Mouse (Mus musculus) lung, embryonic 16.5 days (tissue): ENCODE results near the gene Ibtk. TPM values are rescaled to one million over a fixed set of nuclear protein-coding genes. Genes with fewer than 3 reads are reported as not detected.
"Not testable (repeated sequence)": the region's sequence is repeated elsewhere in the genome, so short reads cannot be mapped to it uniquely, and the experiment has no call there.

Experiments
- ATAC-seq: fragments of 200-750 bp; cut with Nextera tagmentation; 2 replicates; pipeline ENCODE4 v1.8.0; 2017; ENCODE audit warnings: low read depth, mild to moderate bottlenecking, moderate library complexity
- H3K27ac ChIP-seq: fragments of 300-500 bp; sonication (generic); 2 replicates; pipeline ENCODE4 v1.5.1; 2014; ENCODE audit warnings: mild to moderate bottlenecking, control low read depth, low read length
- H3K27me3 ChIP-seq: fragments of 300-500 bp; sonication (generic); 2 replicates; pipeline ENCODE4 v1.6.1; 2014; ENCODE audit warnings: low read depth, low read length, mixed read lengths; ENCODE audit not compliant: control insufficient read depth, insufficient read depth
- H3K36me3 ChIP-seq: fragments of 300-500 bp; sonication (generic); 2 replicates; pipeline ENCODE4 v1.6.1; 2014; ENCODE audit warnings: low read length; ENCODE audit not compliant: control insufficient read depth, insufficient read depth
- H3K4me1 ChIP-seq: fragments of 300-500 bp; sonication (generic); replicated peaks from 2 replicates; pipeline ENCODE4 v1.6.1; 2014; ENCODE audit warnings: low read length, mixed read lengths; ENCODE audit not compliant: control insufficient read depth, insufficient read depth
- H3K4me2 ChIP-seq: fragments of 300-500 bp; sonication (generic); 2 replicates; pipeline ENCODE4 v1.6.1; 2014; ENCODE audit warnings: low read depth, low read length, control low read depth
- H3K4me3 ChIP-seq: fragments of 300-500 bp; sonication (generic); 2 replicates; pipeline ENCODE4 v1.5.1; 2014; ENCODE audit warnings: mild to moderate bottlenecking, low read length, control low read depth
- H3K9ac ChIP-seq: fragments of 300-500 bp; sonication (generic); 2 replicates; pipeline ENCODE4 v1.6.1; 2014; ENCODE audit warnings: low read length, control low read depth
- H3K9me3 ChIP-seq: fragments of 300-500 bp; sonication (generic); 2 replicates; pipeline ENCODE4 v1.6.1; 2016; ENCODE audit warnings: low read length; ENCODE audit not compliant: control insufficient read depth
- WGBS: fragments of 180-500 bp; shearing (Covaris S2); extraction: QIAGEN DNeasy Blood & Tissue Kit; methylation state at CpG from one replicate; pipeline ENCODE4 v1.1.7; 2014; 5-methylcytosine and 5-hydroxymethylcytosine counted together
- polyA plus RNA-seq: library from polyadenylated mRNA; unstranded; fragments of >200 nt; fragmentation: Nextera tagmentation; extraction: Ambion mirVana; gene quantifications from 2 replicates; pipeline ENCODE4 v1.2.1, GENCODE M21; 2015

Ibtk gene
- 26.9 and 28.9 TPM in 2 replicates for polyA plus RNA-seq

DNA sequence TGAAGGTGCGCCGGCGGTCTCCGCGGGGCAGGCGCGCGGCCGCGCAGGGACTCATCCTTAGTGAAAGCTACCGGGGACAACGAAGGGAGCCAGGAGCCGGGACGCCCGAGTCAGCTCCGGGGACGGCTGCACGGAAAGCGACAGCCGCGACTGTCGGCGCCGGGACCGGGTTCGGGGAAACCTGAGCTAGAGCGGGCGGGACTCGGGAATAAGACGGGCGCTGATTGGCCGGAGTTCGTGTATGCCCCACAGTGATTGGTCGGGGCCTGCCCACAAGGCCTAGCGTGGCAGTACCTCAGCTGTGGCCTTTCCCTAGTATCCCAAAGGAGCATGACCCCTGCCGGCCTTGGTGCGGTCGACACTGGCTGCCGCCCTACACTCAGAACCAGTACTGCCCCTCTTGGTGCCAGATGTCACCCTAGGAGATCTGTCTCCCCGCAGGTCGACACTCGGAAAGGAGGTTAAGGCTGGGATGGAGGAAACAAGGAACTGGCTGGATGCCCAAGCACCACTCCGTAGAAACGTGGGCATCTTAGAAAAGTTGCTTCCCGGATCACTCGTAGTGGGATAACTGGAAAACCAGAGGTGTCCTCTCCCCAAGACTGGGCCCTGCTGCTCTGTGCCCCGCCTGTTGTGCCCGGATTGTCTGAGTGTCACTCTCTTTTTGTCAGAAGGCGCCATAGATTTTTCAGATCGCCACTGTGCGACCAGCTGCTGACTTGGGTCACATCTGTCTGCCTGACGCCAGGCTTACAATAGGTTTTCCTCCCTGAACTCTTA lies at the start of gene Ibtk:
Gene Ibtk, minus strand, starts transcription at position 193 of the 780 bp plus-strand sequence.
- Histone ChIP-seq H3K9me3 (no peaks in the 10 kb centered on the region), H3K27ac (peak within 1 kb of the TSS; percentile 99), H3K27me3 (no peaks in the 10 kb centered on the region), H3K9ac (peak within 1 kb of the TSS; percentile 99), H3K4me3 (peak within 1 kb of the TSS; percentile 94), H3K4me1 (peaks cover 15% of the 10 kb centered on the region), H3K4me2 (peak within 1 kb of the TSS; percentile 69), H3K36me3 (no peaks in the 10 kb centered on the region)
- WGBS = under 1% methylated on average over 47 of the region's 52 CpGs
- ATAC-seq = peak; percentile 99

DNA sequence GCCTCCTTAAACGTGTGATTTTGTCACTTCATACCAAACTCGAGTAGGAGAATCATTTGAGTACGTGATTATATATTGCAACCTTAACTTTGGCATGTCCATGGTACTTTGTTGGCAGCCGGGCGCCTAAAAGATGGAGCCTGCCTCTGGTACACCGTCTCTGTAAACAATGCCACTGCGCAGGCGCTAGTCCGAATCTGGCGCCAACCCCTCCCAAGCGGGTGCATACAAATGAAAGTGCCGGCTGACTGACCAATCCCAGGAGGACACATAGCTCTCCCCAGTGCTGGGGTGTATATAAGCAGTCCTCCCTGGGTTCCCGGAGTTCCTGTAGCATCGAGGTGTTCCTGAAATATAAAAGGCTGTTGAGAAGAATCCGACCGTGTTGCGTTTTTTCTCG lies 42.4 kb upstream of the Ibtk start:
- H3K4me1 ChIP-seq, H3K4me3 ChIP-seq, H3K4me2 ChIP-seq, H3K27me3 ChIP-seq, H3K27ac ChIP-seq, H3K9me3 ChIP-seq, H3K9ac ChIP-seq, H3K36me3 ChIP-seq, ATAC-seq: not testable (repeated sequence)
- WGBS = 91% methylated on average over 18 of the region's 18 CpGs

DNA sequence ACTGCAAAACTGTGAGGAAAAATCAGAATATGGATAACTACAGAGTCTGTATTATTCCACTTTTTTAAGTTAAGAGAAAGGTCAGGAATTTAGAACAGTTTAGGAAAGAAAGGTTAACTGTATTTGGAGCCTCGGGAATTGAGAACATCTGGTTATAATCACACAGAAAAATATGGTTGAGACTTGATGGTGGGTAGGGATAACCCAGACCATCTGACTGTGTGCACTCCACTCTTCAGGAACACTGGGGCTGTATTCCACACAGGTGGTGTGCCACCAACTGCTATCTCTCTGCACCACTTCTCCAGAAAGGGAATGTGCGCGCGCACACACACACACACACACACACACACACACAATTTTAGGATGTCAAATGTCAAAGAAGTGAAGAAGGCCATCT lies 31.1 kb upstream of the Ibtk start:
- ATAC-seq = no peak
- WGBS = 81% methylated on average over 4 of the region's 4 CpGs
- no peaks in the 10 kb centered on the region for H3K9me3 ChIP-seq
- H3K27ac ChIP-seq = no peak overlapping the region
- no peaks in the 10 kb centered on the region for H3K36me3 ChIP-seq
- H3K27me3 ChIP-seq = no peaks in the 10 kb centered on the region
- H3K4me3 ChIP-seq = no peak overlapping the region
- no peak overlapping the region for H3K9ac ChIP-seq
- no peak overlapping the region for H3K4me2 ChIP-seq
- H3K4me1 ChIP-seq = no peaks in the 10 kb centered on the region

DNA sequence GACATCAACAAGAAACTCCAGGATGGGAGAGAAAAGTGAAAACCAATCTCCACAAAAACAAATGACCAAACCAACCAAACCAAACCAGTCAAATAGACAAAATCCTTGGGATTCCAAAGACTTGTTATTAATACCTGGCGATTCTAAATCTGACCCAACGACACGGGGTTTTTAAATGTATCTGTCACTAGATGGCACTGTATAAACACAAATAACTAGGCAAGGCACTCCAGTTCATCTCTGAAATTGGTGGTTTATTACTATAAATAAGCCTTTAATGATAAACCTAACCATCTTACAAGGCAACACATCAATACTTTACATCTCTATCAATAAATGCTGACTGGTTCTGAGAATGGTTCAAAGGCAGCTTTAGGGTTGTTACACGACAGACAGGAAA lies 30.3 kb upstream of the Ibtk start:
- H3K9me3 ChIP-seq = no peaks in the 10 kb centered on the region
- H3K4me3 ChIP-seq = no peak overlapping the region
- no peaks in the 10 kb centered on the region for H3K27me3 ChIP-seq
- no peak overlapping the region for H3K9ac ChIP-seq
- 18% methylated on average over 4 of the region's 4 CpGs for WGBS
- no peak overlapping the region for H3K27ac ChIP-seq
- ATAC-seq = no peak
- H3K36me3 ChIP-seq = no peaks in the 10 kb centered on the region
- no peaks in the 10 kb centered on the region for H3K4me1 ChIP-seq
- no peak overlapping the region for H3K4me2 ChIP-seq

DNA sequence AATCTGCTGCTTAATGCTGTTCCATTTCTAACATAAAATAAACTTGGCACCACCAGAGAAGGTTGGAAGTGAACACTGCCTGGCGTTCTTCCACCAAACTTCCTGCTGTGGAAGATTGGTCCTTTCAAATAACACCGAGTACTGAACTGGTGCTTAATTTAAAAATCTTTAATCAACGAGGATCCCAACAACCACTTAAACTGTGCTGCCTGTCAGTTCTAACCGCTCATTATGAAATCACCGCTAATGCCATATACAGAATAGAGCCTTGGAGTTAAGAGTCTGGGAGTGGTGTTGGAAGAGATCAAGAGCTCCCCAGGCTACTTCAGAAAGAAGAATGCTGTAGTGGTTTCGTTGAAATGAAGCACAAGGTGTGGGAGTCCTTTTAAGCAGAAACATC lies 28.4 kb upstream of the Ibtk start:
- Histone ChIP-seq H3K36me3 (no peaks in the 10 kb centered on the region), H3K4me3 (no peak overlapping the region), H3K27me3 (no peaks in the 10 kb centered on the region), H3K27ac (no peak overlapping the region), H3K4me2 (no peak overlapping the region), H3K9me3 (no peaks in the 10 kb centered on the region), H3K4me1 (no peaks in the 10 kb centered on the region), H3K9ac (no peak overlapping the region)
- ATAC-seq = peak; percentile 38; the same call in 1 of the 2 replicates
- WGBS = 23% methylated on average over 6 of the region's 6 CpGs

DNA sequence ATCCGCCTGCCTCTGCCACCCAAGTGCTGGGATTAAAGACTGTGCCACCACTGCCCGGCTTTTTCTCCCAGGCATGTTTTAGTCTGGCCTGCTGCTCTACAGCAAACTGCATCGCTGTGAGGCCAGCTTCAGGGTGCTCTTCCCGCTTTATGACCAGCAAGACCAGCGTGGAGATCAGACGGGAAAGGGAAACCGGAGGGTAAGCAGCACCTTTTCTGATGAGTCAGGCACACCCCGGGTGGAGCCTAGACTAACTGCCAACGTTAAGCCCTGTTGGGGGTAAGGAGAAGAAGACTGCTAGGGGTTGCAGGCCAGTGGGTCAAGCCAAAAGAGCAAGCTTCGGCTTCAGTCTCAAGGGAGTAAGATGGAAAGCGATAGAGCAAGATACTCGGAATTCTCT lies 23.1 kb upstream of the Ibtk start:
- Histone ChIP-seq H3K27ac (no peak overlapping the region), H3K4me1 (no peaks in the 10 kb centered on the region; the same call in 1 of the 2 replicates), H3K4me3 (no peak overlapping the region), H3K4me2 (no peak overlapping the region), H3K27me3 (no peaks in the 10 kb centered on the region), H3K9ac (no peak overlapping the region), H3K9me3 (no peaks in the 10 kb centered on the region), H3K36me3 (no peaks in the 10 kb centered on the region)
- WGBS = 67% methylated on average over 12 of the region's 12 CpGs
- no peak for ATAC-seq

DNA sequence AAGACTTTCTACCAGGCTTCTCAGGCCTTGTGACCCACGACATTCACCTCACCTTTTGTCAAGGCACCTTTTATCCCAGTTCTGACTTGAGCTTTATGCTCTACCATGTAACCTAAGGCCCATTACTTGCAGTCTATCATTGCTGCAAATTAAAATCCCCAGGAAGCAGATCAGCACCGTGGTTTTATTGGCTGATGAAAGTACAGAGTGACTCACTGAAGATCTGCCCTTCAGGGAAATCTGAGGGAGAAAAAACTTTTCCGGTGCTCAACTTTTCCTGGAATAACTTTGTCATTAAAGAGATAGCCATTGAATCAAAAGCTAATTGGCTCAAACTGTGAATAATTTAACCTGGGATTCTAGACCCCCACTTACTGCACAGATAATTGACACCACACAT lies 22.3 kb upstream of the Ibtk start:
- Histone ChIP-seq H3K4me3 (no peak overlapping the region), H3K4me1 (no peaks in the 10 kb centered on the region; the same call in 1 of the 2 replicates), H3K27ac (no peak overlapping the region), H3K36me3 (no peaks in the 10 kb centered on the region), H3K4me2 (no peak overlapping the region), H3K9me3 (no peaks in the 10 kb centered on the region), H3K9ac (no peak overlapping the region), H3K27me3 (no peaks in the 10 kb centered on the region)
- no peak for ATAC-seq
- WGBS = 74% methylated on average over 3 of the region's 3 CpGs

DNA sequence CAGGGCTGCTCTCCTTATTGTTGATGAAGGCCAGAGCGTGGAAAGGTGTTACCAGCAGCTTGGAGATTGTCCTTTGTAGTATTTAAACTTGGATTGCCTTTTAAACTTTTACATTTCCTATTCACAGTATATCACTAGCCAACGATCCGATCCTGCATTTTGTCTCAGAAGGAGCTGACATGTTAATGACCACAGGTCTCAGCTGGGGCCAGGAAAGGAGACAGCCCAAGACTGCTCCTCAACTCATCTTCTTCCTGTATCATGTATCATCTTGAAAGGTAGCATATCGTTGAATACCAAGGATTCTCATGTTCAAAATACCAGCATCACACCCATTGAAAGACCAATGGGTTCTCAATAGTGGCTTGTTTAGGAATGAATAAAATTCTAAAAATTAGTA lies 21.2 kb upstream of the Ibtk start:
- WGBS = 75% methylated on average over 4 of the region's 4 CpGs
- no peak for ATAC-seq
- Histone ChIP-seq H3K36me3 (no peaks in the 10 kb centered on the region), H3K4me3 (no peak overlapping the region), H3K4me2 (no peak overlapping the region), H3K27ac (no peak overlapping the region), H3K4me1 (no peaks in the 10 kb centered on the region; the same call in 1 of the 2 replicates), H3K9ac (no peak overlapping the region), H3K9me3 (no peaks in the 10 kb centered on the region), H3K27me3 (no peaks in the 10 kb centered on the region)

DNA sequence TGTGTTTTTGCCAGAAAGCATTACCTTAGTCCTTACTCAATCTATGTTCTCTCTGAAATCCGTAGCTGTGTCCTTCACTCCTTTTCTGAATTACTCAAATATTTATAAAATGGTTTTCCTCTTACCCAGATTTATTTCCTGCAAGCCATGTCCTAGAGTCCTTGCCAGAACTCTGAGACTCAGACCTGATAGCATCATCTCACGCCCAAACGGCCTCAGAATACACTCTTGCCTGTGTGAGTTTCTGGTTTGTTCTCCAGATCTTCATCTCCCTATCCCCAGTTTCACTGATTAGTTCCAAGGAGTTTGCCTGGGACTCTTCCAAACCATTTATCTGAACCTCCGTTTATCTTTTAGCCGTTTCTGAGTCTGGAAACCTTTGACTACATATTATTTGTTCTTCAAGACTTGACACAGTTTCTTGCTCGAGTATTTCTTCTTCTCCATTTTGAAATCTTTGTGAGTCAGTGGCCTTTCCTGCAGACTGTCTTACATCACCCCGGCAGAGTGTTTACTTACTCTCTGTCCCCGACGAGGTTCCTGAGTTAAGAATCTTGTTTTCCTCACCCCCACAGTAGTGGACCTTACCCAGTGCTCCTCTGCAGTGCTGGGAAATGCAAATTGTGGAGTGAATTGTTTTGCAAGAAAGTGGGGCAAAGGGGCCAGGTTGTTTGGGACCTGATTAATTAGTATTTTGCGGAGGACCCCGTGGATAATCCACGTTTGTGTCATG lies 20.1 kb upstream of the Ibtk start:
- Histone ChIP-seq H3K9me3 (no peaks in the 10 kb centered on the region), H3K36me3 (no peaks in the 10 kb centered on the region), H3K27me3 (no peaks in the 10 kb centered on the region), H3K4me3 (no peak overlapping the region), H3K4me2 (no peak overlapping the region), H3K27ac (0 out of 2 replicates have a peak overlapping the region, but pooled peaks have one; percentile 5), H3K4me1 (no peaks in the 10 kb centered on the region; the same call in 1 of the 2 replicates), H3K9ac (no peak overlapping the region)
- 25% methylated on average over 12 of the region's 12 CpGs for WGBS
- ATAC-seq = peak; percentile 67
